Comparison of ENCODE assay signal across 21 mouse cellular contexts in genomic region chr1:42723769-42724300, GRCm38 (mm10). TPM values are rescaled to one million over a fixed set of nuclear protein-coding genes. Genes with fewer than 3 reads are reported as not detected.
"Had no signal": no experiment of that assay in that cellular context is flagged by ENCODE, and none has a peak within 500 bp of the region (broad histone marks: within the 10 kb centered on the region; RNA-seq: fewer than 3 reads in every experiment).

No protein-coding gene starts in this region.

- H3K9ac ChIP-seq: liver, postnatal 0 days; lung, embryonic 15.5 days; midbrain, embryonic 13.5 days; midbrain, embryonic 15.5 days; neural tube, embryonic 12.5 days; stomach, embryonic 15.5 days had no signal

- ATAC-seq: liver, postnatal 0 days; lung, postnatal 0 days; midbrain, embryonic 13.5 days; midbrain, embryonic 15.5 days had no signal

- DNase-seq: liver, postnatal 0 days; lung, adult 2 months; lung, postnatal 14 days; lung, postnatal 36 days; right cerebral cortex, postnatal 14 days; thymus, adult 2 months; thymus, postnatal 25 days; thymus, postnatal 4 days had no signal

- H3K4me1 ChIP-seq: lung, embryonic 15.5 days; megakaryocyte, embryonic 14.5 days; stomach, embryonic 15.5 days had no signal

- H3K27me3 ChIP-seq: midbrain, embryonic 13.5 days; midbrain, embryonic 15.5 days had no signal

- H3K4me2 ChIP-seq: lung, embryonic 15.5 days; midbrain, embryonic 13.5 days; midbrain, embryonic 15.5 days; neural tube, embryonic 12.5 days; stomach, embryonic 15.5 days had no signal

- H3K9me3 ChIP-seq: lung, embryonic 15.5 days; megakaryocyte, embryonic 14.5 days; midbrain, embryonic 13.5 days; midbrain, embryonic 15.5 days; neural tube, embryonic 12.5 days; stomach, embryonic 15.5 days had no signal

- H3K4me3 ChIP-seq: lung, embryonic 15.5 days; megakaryocyte, embryonic 14.5 days; midbrain, embryonic 13.5 days; midbrain, embryonic 15.5 days; neural tube, embryonic 12.5 days; stomach, embryonic 15.5 days had no signal

- H3K36me3 ChIP-seq: lung, embryonic 15.5 days; midbrain, embryonic 13.5 days; midbrain, embryonic 15.5 days; neural tube, embryonic 12.5 days; stomach, embryonic 15.5 days had no signal

- H3K27ac ChIP-seq: lung, embryonic 15.5 days; macrophage; midbrain, embryonic 13.5 days; midbrain, embryonic 15.5 days; neural tube, embryonic 12.5 days; stomach, embryonic 15.5 days; stomach, postnatal 0 days had no signal

RNA-seq across cellular contexts. Expression of gene Pou3f3, which starts 28.3 kb away (rescaled TPM):
- total RNA-seq: megakaryocyte progenitor cell, adult 5-6 weeks; monocyte, adult 5-6 weeks; neutrophil, adult 5-6 weeks had no signal
- polyA plus RNA-seq: liver, postnatal 0 days; macrophage; spleen, adult 2 months; stomach, postnatal 0 days had no signal
